Mouse (Mus musculus) mesoderm, embryonic 11.5 days (tissue): ENCODE measurements around the gene Gm3252.
A peak's percentile ranks its signal among the peaks of the same experiment; 100 is the strongest.
"Not testable (repeated sequence)": the region's sequence is repeated elsewhere in the genome, so short reads cannot be mapped to it uniquely, and the experiment has no call there.

Source experiments
- DNase-seq: peaks from one replicate; pipeline ENCODE4 v3.0.0-alpha.2; 2012; ENCODE audit warnings: low read depth, low spot score

Gene Gm3252

DNA sequence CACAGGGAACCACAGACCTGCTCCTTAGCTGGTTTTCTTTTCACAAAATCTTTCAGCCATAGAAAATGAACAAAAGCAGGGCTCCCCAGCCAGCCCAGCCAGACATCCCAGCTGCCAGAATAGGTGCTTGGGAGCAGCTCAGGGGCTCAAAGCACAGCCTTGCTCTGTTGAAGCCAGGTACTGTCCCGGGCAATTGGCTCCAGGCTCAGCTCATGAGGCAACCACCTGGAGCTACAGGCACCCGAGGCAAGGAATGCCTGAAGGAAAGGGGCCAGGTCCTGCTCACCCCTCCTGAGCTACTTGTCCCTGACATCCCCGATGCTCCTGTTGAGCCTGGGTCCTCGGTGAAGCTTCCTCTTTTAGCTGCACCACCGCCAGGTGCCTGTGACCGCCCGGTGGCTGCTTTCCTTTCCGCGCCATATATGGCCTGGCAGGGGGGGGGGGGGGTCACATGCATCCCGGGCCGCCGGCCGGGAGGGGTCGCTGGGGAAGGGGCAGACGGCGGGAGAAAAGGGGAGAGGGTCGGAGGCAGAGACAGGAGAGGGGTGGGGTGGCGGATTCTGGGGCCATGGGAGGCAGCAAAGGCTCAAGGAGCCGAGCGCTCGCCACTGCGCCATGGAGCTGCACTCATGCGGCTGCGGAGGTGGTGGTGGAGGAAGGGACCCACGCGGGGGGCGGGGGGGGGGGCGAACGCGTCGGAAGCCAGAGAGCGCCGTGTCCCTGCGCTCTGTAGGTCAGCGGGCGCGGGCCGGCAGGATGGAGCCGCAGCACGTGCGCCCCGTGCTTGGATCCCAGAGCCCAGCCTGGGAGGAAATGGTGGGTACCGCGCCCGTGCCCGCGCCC, at the start of gene Gm3252:
Gene Gm3252, plus strand, starts transcription at position 738 of the 843 bp plus-strand sequence.
- peak; percentile 1 for DNase-seq

GRCm38 (mm10) chr14:4708938-4709337, 17.6 kb upstream of the Gm3252 start, which contains the start of gene Gm7876:
Gene Gm7876 (plus strand): TSS chr14:4709238.
- not testable (repeated sequence) for DNase-seq

- DNase-seq, result not testable (repeated sequence)
These were observed 49.5 kb downstream of the Gm3252 start, which contains the start of gene Gm9602 for GRCm38 (mm10) chr14:4776037-4776436. Gene Gm9602 (plus strand): TSS chr14:4776337.
